Mouse (Mus musculus) embryonic facial prominence, embryonic 11.5 days (tissue): ENCODE data around the gene Gm10096. TPM values are rescaled to one million over a fixed set of nuclear protein-coding genes. Genes with fewer than 3 reads are reported as not detected.
"Not testable (repeated sequence)": the region's sequence is repeated elsewhere in the genome, so short reads cannot be mapped to it uniquely, and the experiment has no call there.

Experiments
- ATAC-seq: fragments of 200-750 bp; cut with Nextera tagmentation; replicated peaks from 2 replicates; pipeline ENCODE4 v1.8.0; 2017; ENCODE audit warnings: low read depth; ENCODE audit not compliant: insufficient number of reproducible peaks, low FRiP score, low TSS enrichment
- DNase-seq: peaks from one replicate; pipeline ENCODE4 v3.0.0-alpha.2; 2015; ENCODE audit warnings: low spot score
- H3K27ac ChIP-seq: fragments of 300-500 bp; sonication (generic); replicated peaks from 2 replicates; pipeline ENCODE4 v1.5.1; 2014; ENCODE audit warnings: mild to moderate bottlenecking, low read depth, low read length, control low read depth
- H3K27me3 ChIP-seq: fragments of 300-500 bp; sonication (generic); 2 replicates; pipeline ENCODE4 v1.6.1; 2014; ENCODE audit warnings: mild to moderate bottlenecking, low read length, moderate library complexity, mixed read lengths; ENCODE audit not compliant: control insufficient read depth, insufficient read depth
- H3K36me3 ChIP-seq: fragments of 300-500 bp; sonication (generic); replicated peaks from 2 replicates; pipeline ENCODE4 v1.6.1; 2014; ENCODE audit warnings: low read depth, mild to moderate bottlenecking, low read length, moderate library complexity, mixed read lengths; ENCODE audit not compliant: control insufficient read depth, insufficient read depth
- H3K4me1 ChIP-seq: fragments of 300-500 bp; sonication (generic); 2 replicates; pipeline ENCODE4 v1.6.1; 2014; ENCODE audit warnings: low read length, mixed read lengths; ENCODE audit not compliant: control insufficient read depth, insufficient read depth
- H3K4me2 ChIP-seq: fragments of 300-500 bp; sonication (generic); 2 replicates; pipeline ENCODE4 v1.6.1; 2014; ENCODE audit warnings: low read depth, mild to moderate bottlenecking, control low read depth, low read length, moderate library complexity
- H3K4me3 ChIP-seq: fragments of 300-500 bp; sonication (generic); 2 replicates; pipeline ENCODE4 v1.5.1; 2014; ENCODE audit warnings: low read depth, low read length, control low read depth
- H3K9ac ChIP-seq: fragments of 300-500 bp; sonication (generic); replicated peaks from 2 replicates; pipeline ENCODE4 v1.6.1; 2014; ENCODE audit warnings: mild to moderate bottlenecking, control low read depth, low read length
- H3K9me3 ChIP-seq: fragments of 300-500 bp; sonication (generic); replicated peaks from 2 replicates; pipeline ENCODE4 v1.6.1; 2016; ENCODE audit warnings: mild to moderate bottlenecking, low read length, inconsistent platforms, mixed read lengths; ENCODE audit not compliant: control insufficient read depth
- WGBS: fragments of 180-500 bp; shearing (Covaris S2); extraction: QIAGEN DNeasy Blood & Tissue Kit; methylation state at CpG from one replicate; pipeline ENCODE4 v1.1.7; 2014; 5-methylcytosine and 5-hydroxymethylcytosine counted together
- polyA plus RNA-seq: library from polyadenylated mRNA; unstranded; fragments of >200 nt; fragmentation: Nextera tagmentation; extraction: Ambion mirVana; gene quantifications from 2 replicates; pipeline ENCODE4 v1.2.1, GENCODE M21; 2014

Gene Gm10096
- polyA plus RNA-seq, result not detected in 2 replicates

- not testable (repeated sequence) for H3K27ac ChIP-seq, H3K27me3 ChIP-seq, DNase-seq, H3K9me3 ChIP-seq, ATAC-seq, H3K36me3 ChIP-seq, H3K9ac ChIP-seq, H3K4me2 ChIP-seq, H3K4me1 ChIP-seq, H3K4me3 ChIP-seq
- WGBS, result no CpG with 5 or more reads among the region's 5 CpGs
Observed at GRCm38 (mm10) chrX:28954602-28955001, at the start of gene Gm10096. TSS of gene Gm10096 (minus strand) at chrX:28954702.
